Mouse (Mus musculus) embryonic facial prominence, embryonic 14.5 days (tissue): ENCODE results near the gene Pnmal1. TPM values are rescaled to one million over a fixed set of nuclear protein-coding genes. Genes with fewer than 3 reads are reported as not detected.
A peak's percentile ranks its signal among the peaks of the same experiment; 100 is the strongest.

Experiments
- ATAC-seq: fragments of 200-750 bp; cut with Nextera tagmentation; 2 replicates; pipeline ENCODE4 v1.8.0; 2017; ENCODE audit warnings: low read depth, moderate number of reproducible peaks, moderate TSS enrichment
- DNase-seq: peaks from one replicate; pipeline ENCODE4 v3.0.0-alpha.2; 2015; ENCODE audit warnings: low spot score
- H3K27ac ChIP-seq: fragments of 300-500 bp; sonication (generic); replicated peaks from 2 replicates; pipeline ENCODE4 v1.5.1; 2014; ENCODE audit warnings: low read depth, mild to moderate bottlenecking, low read length, moderate library complexity
- H3K27me3 ChIP-seq: fragments of 300-500 bp; sonication (generic); replicated peaks from 2 replicates; pipeline ENCODE4 v1.6.1; 2014; ENCODE audit warnings: low read length; ENCODE audit not compliant: control insufficient read depth, insufficient read depth
- H3K36me3 ChIP-seq: fragments of 300-500 bp; sonication (generic); 2 replicates; pipeline ENCODE4 v1.6.1; 2014; ENCODE audit warnings: low read length, mixed read lengths; ENCODE audit not compliant: control insufficient read depth, insufficient read depth
- H3K4me1 ChIP-seq: fragments of 300-500 bp; sonication (generic); 2 replicates; pipeline ENCODE4 v1.6.1; 2014; ENCODE audit warnings: antibody characterized with exemption, low read length; ENCODE audit not compliant: control insufficient read depth, insufficient read depth
- H3K4me2 ChIP-seq: fragments of 300-500 bp; sonication (generic); 2 replicates; pipeline ENCODE4 v1.6.1; 2014; ENCODE audit warnings: low read depth, mild to moderate bottlenecking, low read length, moderate library complexity, mixed read lengths
- H3K4me3 ChIP-seq: fragments of 300-500 bp; sonication (generic); 2 replicates; pipeline ENCODE4 v1.5.1; 2014; ENCODE audit warnings: low read depth, mild to moderate bottlenecking, low read length
- H3K9ac ChIP-seq: fragments of 300-500 bp; sonication (generic); 2 replicates; pipeline ENCODE4 v1.6.1; 2014; ENCODE audit warnings: low read depth, mild to moderate bottlenecking, low read length, moderate library complexity, mixed read lengths
- H3K9me3 ChIP-seq: fragments of 300-500 bp; sonication (generic); 2 replicates; pipeline ENCODE4 v1.6.1; 2016; ENCODE audit warnings: low read length; ENCODE audit not compliant: control insufficient read depth
- WGBS: fragments of 180-500 bp; shearing (Covaris S2); extraction: QIAGEN DNeasy Blood & Tissue Kit; methylation state at CpG from one replicate; pipeline ENCODE4 v1.1.7; 2014; 5-methylcytosine and 5-hydroxymethylcytosine counted together
- polyA plus RNA-seq: library from polyadenylated mRNA; unstranded; fragments of >200 nt; fragmentation: Nextera tagmentation; extraction: Ambion mirVana; gene quantifications from 2 replicates; pipeline ENCODE4 v1.2.1, GENCODE M21; 2014

The Pnmal1 gene
- polyA plus RNA-seq, 1 experiment from 2014 or later, result 2.1 TPM

GRCm38 (mm10) chr7:16994400-16994799 is 34.9 kb downstream of the Pnmal1 start:
- Histone ChIP-seq H3K36me3 (peaks cover 32% of the 10 kb centered on the region; the same call in 1 of the 2 replicates), H3K27ac (peak overlapping the region; percentile 89), H3K4me1 (peaks cover 52% of the 10 kb centered on the region), H3K4me2 (peak overlapping the region; percentile 82), H3K9ac (peak overlapping the region; percentile 85), H3K4me3 (peak overlapping the region; percentile 69), H3K9me3 (no peaks in the 10 kb centered on the region), H3K27me3 (no peaks in the 10 kb centered on the region)
- 2% methylated on average over 20 of the region's 20 CpGs for WGBS
- no peak for ATAC-seq
- DNase-seq, result no peak

- Histone ChIP-seq H3K36me3 (peaks cover 37% of the 10 kb centered on the region), H3K27me3 (no peaks in the 10 kb centered on the region), H3K4me3 (peak overlapping the region; percentile 69), H3K4me1 (peaks cover 46% of the 10 kb centered on the region), H3K9me3 (no peaks in the 10 kb centered on the region), H3K27ac (no peak overlapping the region), H3K9ac (peak overlapping the region; percentile 85), H3K4me2 (peak overlapping the region; percentile 82)
- DNase-seq, result no peak
- ATAC-seq, result no peak
- 88% methylated on average over 4 of the region's 4 CpGs for WGBS
Observed at GRCm38 (mm10) chr7:16995345-16995744, 35.9 kb downstream of the Pnmal1 start.

GRCm38 (mm10) chr7:16999233-16999632 is 39.8 kb downstream of the Pnmal1 start:
- no peak overlapping the region for H3K4me2 ChIP-seq
- peaks cover 20% of the 10 kb centered on the region for H3K4me1 ChIP-seq
- no peak overlapping the region for H3K9ac ChIP-seq
- H3K4me3 ChIP-seq, result no peak overlapping the region
- H3K36me3 ChIP-seq, result peaks cover 62% of the 10 kb centered on the region
- DNase-seq (no peak), ATAC-seq (no peak)
- H3K9me3 ChIP-seq, result no peaks in the 10 kb centered on the region
- WGBS, result 77% methylated on average over 4 of the region's 4 CpGs
- no peak overlapping the region for H3K27ac ChIP-seq
- no peaks in the 10 kb centered on the region for H3K27me3 ChIP-seq

- H3K9me3 ChIP-seq, result no peaks in the 10 kb centered on the region
- no peak overlapping the region for H3K9ac ChIP-seq
- no peak overlapping the region for H3K27ac ChIP-seq
- ATAC-seq (no peak), DNase-seq (no peak)
- peaks cover 20% of the 10 kb centered on the region for H3K4me1 ChIP-seq
- no peaks in the 10 kb centered on the region for H3K27me3 ChIP-seq
- peaks cover 67% of the 10 kb centered on the region for H3K36me3 ChIP-seq
- H3K4me2 ChIP-seq, result no peak overlapping the region
- 34% methylated on average over 4 of the region's 4 CpGs for WGBS
- no peak overlapping the region for H3K4me3 ChIP-seq
Observed at GRCm38 (mm10) chr7:16999650-17000049, 40.2 kb downstream of the Pnmal1 start.

- no peak overlapping the region for H3K27ac ChIP-seq
- DNase-seq (peak; percentile 89), ATAC-seq (peak; percentile 79)
- no peak overlapping the region; the same call in 1 of the 2 replicates for H3K9ac ChIP-seq
- H3K4me1 ChIP-seq, result no peaks in the 10 kb centered on the region
- no peak overlapping the region for H3K4me2 ChIP-seq
- H3K4me3 ChIP-seq, result no peak overlapping the region
- 11% methylated on average over 7 of the region's 7 CpGs for WGBS
- H3K36me3 ChIP-seq, result peaks cover 81% of the 10 kb centered on the region
- H3K9me3 ChIP-seq, result no peaks in the 10 kb centered on the region
- H3K27me3 ChIP-seq, result no peaks in the 10 kb centered on the region
Observed at GRCm38 (mm10) chr7:17002375-17003195, 43.1 kb downstream of the Pnmal1 start.

GRCm38 (mm10) chr7:17003230-17003960 is 43.9 kb downstream of the Pnmal1 start:
- DNase-seq (no peak), ATAC-seq (no peak)
- H3K4me1 ChIP-seq, result no peaks in the 10 kb centered on the region
- no peaks in the 10 kb centered on the region for H3K27me3 ChIP-seq
- no peak overlapping the region for H3K4me3 ChIP-seq
- no peak overlapping the region for H3K9ac ChIP-seq
- H3K27ac ChIP-seq, result no peak overlapping the region
- H3K36me3 ChIP-seq, result peaks cover 81% of the 10 kb centered on the region
- no peaks in the 10 kb centered on the region for H3K9me3 ChIP-seq
- WGBS, result 81% methylated on average over 7 of the region's 7 CpGs
- no peak overlapping the region for H3K4me2 ChIP-seq

- ATAC-seq (no peak), DNase-seq (no peak)
- no peak overlapping the region for H3K4me3 ChIP-seq
- no peak overlapping the region for H3K27ac ChIP-seq
- H3K36me3 ChIP-seq, result peaks cover 82% of the 10 kb centered on the region
- no peaks in the 10 kb centered on the region for H3K27me3 ChIP-seq
- no peak overlapping the region for H3K4me2 ChIP-seq
- WGBS, result 84% methylated on average over 7 of the region's 7 CpGs
- H3K4me1 ChIP-seq, result no peaks in the 10 kb centered on the region
- H3K9ac ChIP-seq, result no peak overlapping the region
- H3K9me3 ChIP-seq, result no peaks in the 10 kb centered on the region
Observed at GRCm38 (mm10) chr7:17004716-17005115, 45.2 kb downstream of the Pnmal1 start.

GRCm38 (mm10) chr7:17007300-17007699 is 47.8 kb downstream of the Pnmal1 start:
- Histone ChIP-seq H3K4me3 (no peak overlapping the region), H3K27ac (no peak overlapping the region), H3K27me3 (no peaks in the 10 kb centered on the region), H3K4me1 (no peaks in the 10 kb centered on the region), H3K36me3 (peaks cover 92% of the 10 kb centered on the region), H3K4me2 (no peak overlapping the region), H3K9me3 (no peaks in the 10 kb centered on the region), H3K9ac (no peak overlapping the region)
- DNase-seq, result no peak
- no peak for ATAC-seq
- 87% methylated on average over 4 of the region's 4 CpGs for WGBS
